Mouse (Mus musculus) liver, embryonic 14.5 days (tissue): Measurements from ENCODE around the gene Acss2.

Experiments
- CTCF ChIP-seq: IDR thresholded peaks from 2 replicates; pipeline ENCODE4 v1.5.1; 2016; ENCODE audit warnings: antibody characterized with exemption, low read depth, control low read depth
- EP300 ChIP-seq: IDR thresholded peaks from 2 replicates; pipeline ENCODE4 v1.6.1; 2016; ENCODE audit warnings: antibody characterized with exemption, low read depth

GRCm38 (mm10) chr2:155603707-155604106 lies 86.0 kb downstream of the Acss2 start:
- TF ChIP-seq CTCF, result peak; percentile 74
- no peak for TF ChIP-seq EP300
